Mouse (Mus musculus): ENCODE measurements around the gene Scamp4. TPM values are rescaled to one million over a fixed set of nuclear protein-coding genes. Genes with fewer than 3 reads are reported as not detected.

The Scamp4 gene
- polyA plus RNA-seq, 1 experiment = 94.8 TPM

- TF ChIP-seq CTCF (IDR thresholded peaks at IDR 0.05; ENCODE audit: extremely low read depth, insufficient read depth, insufficient read length, insufficient replicate concordance) = no peak
- no peak for TF ChIP-seq POLR2A (IDR thresholded peaks at IDR 0.05; ENCODE audit: low read depth, low read length)
- Histone ChIP-seq H3K4me1 (ENCODE audit: control insufficient read depth, insufficient read depth, insufficient read length) (peaks cover 29% of the 10 kb centered on the region), H3K27ac (ENCODE audit: insufficient read depth, low read length) (peak overlapping the region; percentile 62; the same call in 1 of the 2 replicates), H3K36me3 (ENCODE audit: control insufficient read depth, insufficient read depth, low read length) (peaks cover 8% of the 10 kb centered on the region), H3K27me3 (ENCODE audit: control insufficient read depth, insufficient read depth, low read length) (no peaks in the 10 kb centered on the region), H3K4me3 (ENCODE audit: extremely low read depth, insufficient read depth, insufficient read length) (no peak overlapping the region)
- 74% methylated on average over 2 of the region's 2 CpGs for WGBS
- no peak for DNase-seq (ENCODE audit: low read depth in 1 of 2, low spot score in 2 of 2)
Measured at GRCm38 (mm10) chr10:80572477-80572876, 30.2 kb upstream of the Scamp4 start.

- TF ChIP-seq POLR2A (IDR thresholded peaks at IDR 0.05; ENCODE audit: low read depth, low read length) = no peak
- TF ChIP-seq CTCF (IDR thresholded peaks at IDR 0.05; ENCODE audit: extremely low read depth, insufficient read depth, insufficient read length, insufficient replicate concordance) = no peak
- 82% methylated on average over 9 of the region's 9 CpGs for WGBS
- no peak overlapping the region; the same call in 1 of the 2 replicates for H3K27ac ChIP-seq (ENCODE audit: insufficient read depth, low read length)
- no peak overlapping the region for H3K4me3 ChIP-seq (ENCODE audit: extremely low read depth, insufficient read depth, insufficient read length)
- H3K27me3 ChIP-seq (ENCODE audit: control insufficient read depth, insufficient read depth, low read length) = no peaks in the 10 kb centered on the region
- peaks cover 34% of the 10 kb centered on the region for H3K4me1 ChIP-seq (ENCODE audit: control insufficient read depth, insufficient read depth, insufficient read length)
- no peaks in the 10 kb centered on the region for H3K36me3 ChIP-seq (ENCODE audit: control insufficient read depth, insufficient read depth, low read length)
- no peak for DNase-seq (ENCODE audit: low read depth in 1 of 2, low spot score in 2 of 2)
Measured at GRCm38 (mm10) chr10:80573944-80574343, 28.7 kb upstream of the Scamp4 start.

GRCm38 (mm10) chr10:80574896-80575295 is 27.8 kb upstream of the Scamp4 start:
- peaks cover 31% of the 10 kb centered on the region for H3K4me1 ChIP-seq (ENCODE audit: control insufficient read depth, insufficient read depth, insufficient read length)
- H3K27ac ChIP-seq (ENCODE audit: insufficient read depth, low read length) = no peak overlapping the region
- no peaks in the 10 kb centered on the region for H3K36me3 ChIP-seq (ENCODE audit: control insufficient read depth, insufficient read depth, low read length)
- H3K27me3 ChIP-seq (ENCODE audit: control insufficient read depth, insufficient read depth, low read length) = no peaks in the 10 kb centered on the region
- no peak overlapping the region for H3K4me3 ChIP-seq (ENCODE audit: extremely low read depth, insufficient read depth, insufficient read length)
- WGBS = 86% methylated on average over 3 of the region's 3 CpGs
- TF ChIP-seq CTCF (IDR thresholded peaks at IDR 0.05; ENCODE audit: extremely low read depth, insufficient read depth, insufficient read length, insufficient replicate concordance) = no peak
- no peak for TF ChIP-seq POLR2A (IDR thresholded peaks at IDR 0.05; ENCODE audit: low read depth, low read length)
- DNase-seq (ENCODE audit: low read depth in 1 of 2, low spot score in 2 of 2) = no peak

GRCm38 (mm10) chr10:80575925-80576324 is 26.7 kb upstream of the Scamp4 start:
- no peak overlapping the region; the same call in 1 of the 2 replicates for H3K27ac ChIP-seq (ENCODE audit: insufficient read depth, low read length)
- peaks cover 26% of the 10 kb centered on the region for H3K4me1 ChIP-seq (ENCODE audit: control insufficient read depth, insufficient read depth, insufficient read length)
- 13% methylated on average over 17 of the region's 17 CpGs for WGBS
- H3K27me3 ChIP-seq (ENCODE audit: control insufficient read depth, insufficient read depth, low read length) = no peaks in the 10 kb centered on the region
- TF ChIP-seq POLR2A (IDR thresholded peaks at IDR 0.05; ENCODE audit: low read depth, low read length) = no peak
- TF ChIP-seq CTCF (IDR thresholded peaks at IDR 0.05; ENCODE audit: extremely low read depth, insufficient read depth, insufficient read length, insufficient replicate concordance) = no peak
- H3K4me3 ChIP-seq (ENCODE audit: extremely low read depth, insufficient read depth, insufficient read length) = peak overlapping the region; percentile 82
- peak in 1 of 2 experiments; percentile 27 for DNase-seq (ENCODE audit: low read depth in 1 of 2, low spot score in 2 of 2)
- no peaks in the 10 kb centered on the region for H3K36me3 ChIP-seq (ENCODE audit: control insufficient read depth, insufficient read depth, low read length)

GRCm38 (mm10) chr10:80576351-80577194 is 26.1 kb upstream of the Scamp4 start:
- peak overlapping the region; percentile 94 for H3K27ac ChIP-seq (ENCODE audit: insufficient read depth, low read length)
- WGBS = under 1% methylated on average over 95 of the region's 96 CpGs
- TF ChIP-seq CTCF (IDR thresholded peaks at IDR 0.05; ENCODE audit: extremely low read depth, insufficient read depth, insufficient read length, insufficient replicate concordance) = no peak
- TF ChIP-seq POLR2A (IDR thresholded peaks at IDR 0.05; ENCODE audit: low read depth, low read length) = no peak

GRCm38 (mm10) chr10:80577195-80578130 is 25.2 kb upstream of the Scamp4 start, which contains the start of gene Klf16:
TSS of gene Klf16 (minus strand) at chr10:80577321.
- peak within 1 kb of the TSS; percentile 94 for H3K27ac ChIP-seq (ENCODE audit: insufficient read depth, low read length)
- H3K27me3 ChIP-seq (ENCODE audit: control insufficient read depth, insufficient read depth, low read length) = no peaks in the 10 kb centered on the region
- H3K36me3 ChIP-seq (ENCODE audit: control insufficient read depth, insufficient read depth, low read length) = no peaks in the 10 kb centered on the region
- 1% methylated on average over 69 of the region's 97 CpGs for WGBS
- TF ChIP-seq POLR2A (IDR thresholded peaks at IDR 0.05; ENCODE audit: low read depth, low read length) (peak; percentile 55), CTCF (IDR thresholded peaks at IDR 0.05; ENCODE audit: extremely low read depth, insufficient read depth, insufficient read length, insufficient replicate concordance) (no peak)
- peak; percentile 92 to 99 for DNase-seq (ENCODE audit: low read depth in 1 of 2, low spot score in 2 of 2)
- H3K4me1 ChIP-seq (ENCODE audit: control insufficient read depth, insufficient read depth, insufficient read length) = peaks cover 11% of the 10 kb centered on the region; the same call in 1 of the 2 replicates
- peak within 1 kb of the TSS; percentile 82 for H3K4me3 ChIP-seq (ENCODE audit: extremely low read depth, insufficient read depth, insufficient read length)

More at GRCm38 (mm10) chr10:80576351-80577194, 26.1 kb upstream of the Scamp4 start:
- Histone ChIP-seq H3K4me3 (ENCODE audit: extremely low read depth, insufficient read depth, insufficient read length) (peak overlapping the region; percentile 82), H3K27me3 (ENCODE audit: control insufficient read depth, insufficient read depth, low read length) (no peaks in the 10 kb centered on the region), H3K4me1 (ENCODE audit: control insufficient read depth, insufficient read depth, insufficient read length) (peaks cover 19% of the 10 kb centered on the region; the same call in 1 of the 2 replicates), H3K36me3 (ENCODE audit: control insufficient read depth, insufficient read depth, low read length) (no peaks in the 10 kb centered on the region)
- peak in 1 of 2 experiments; percentile 57 for DNase-seq (ENCODE audit: low read depth in 1 of 2, low spot score in 2 of 2)
